Mouse (Mus musculus) kidney, embryonic 14.5 days (tissue): ENCODE results near the gene Iqschfp. TPM values are rescaled to one million over a fixed set of nuclear protein-coding genes. Genes with fewer than 3 reads are reported as not detected.
A peak's percentile ranks its signal among the peaks of the same experiment; 100 is the strongest.

Experiments
- ATAC-seq: fragments of 200-750 bp; cut with Nextera tagmentation; 2 replicates; pipeline ENCODE4 v1.8.0; 2017; ENCODE audit warnings: moderate number of reproducible peaks, mild to moderate bottlenecking, moderate TSS enrichment, moderate library complexity; ENCODE audit not compliant: low FRiP score, low TSS enrichment
- H3K27ac ChIP-seq: fragments of 300-500 bp; sonication (generic); 2 replicates; pipeline ENCODE4 v1.5.1; 2014; ENCODE audit warnings: low read depth, mild to moderate bottlenecking, low read length, moderate library complexity, mixed read lengths
- H3K27me3 ChIP-seq: fragments of 300-500 bp; sonication (generic); 2 replicates; pipeline ENCODE4 v1.6.1; 2014; ENCODE audit warnings: mild to moderate bottlenecking, low read length; ENCODE audit not compliant: control insufficient read depth, insufficient read depth
- H3K36me3 ChIP-seq: fragments of 300-500 bp; sonication (generic); 2 replicates; pipeline ENCODE4 v1.6.1; 2014; ENCODE audit warnings: low read length, mixed read lengths; ENCODE audit not compliant: control insufficient read depth, insufficient read depth
- H3K4me1 ChIP-seq: fragments of 300-500 bp; sonication (generic); 2 replicates; pipeline ENCODE4 v1.6.1; 2014; ENCODE audit warnings: low read length, mixed read lengths; ENCODE audit not compliant: control insufficient read depth, insufficient read depth
- H3K4me2 ChIP-seq: fragments of 300-500 bp; sonication (generic); replicated peaks from 2 replicates; pipeline ENCODE4 v1.6.1; 2014; ENCODE audit warnings: low read depth, mild to moderate bottlenecking, low read length
- H3K4me3 ChIP-seq: fragments of 300-500 bp; sonication (generic); 2 replicates; pipeline ENCODE4 v1.5.1; 2014; ENCODE audit warnings: mild to moderate bottlenecking, low read length
- H3K9ac ChIP-seq: fragments of 300-500 bp; sonication (generic); 2 replicates; pipeline ENCODE4 v1.6.1; 2014; ENCODE audit warnings: low read depth, mild to moderate bottlenecking, low read length, moderate library complexity
- H3K9me3 ChIP-seq: fragments of 300-500 bp; sonication (generic); 2 replicates; pipeline ENCODE4 v1.6.1; 2016; ENCODE audit warnings: low read length; ENCODE audit not compliant: control insufficient read depth
- WGBS: fragments of 180-500 bp; shearing (Covaris S2); extraction: QIAGEN DNeasy Blood & Tissue Kit; methylation state at CpG from one replicate; pipeline ENCODE4 v1.1.7; 2014; 5-methylcytosine and 5-hydroxymethylcytosine counted together
- polyA plus RNA-seq: library from polyadenylated mRNA; unstranded; fragments of >200 nt; fragmentation: Nextera tagmentation; extraction: Ambion mirVana; gene quantifications from 2 replicates; pipeline ENCODE4 v1.2.1, GENCODE M21; 2014

Gene Iqschfp
- polyA plus RNA-seq, 1 experiment from 2014 or later = not detected

DNA sequence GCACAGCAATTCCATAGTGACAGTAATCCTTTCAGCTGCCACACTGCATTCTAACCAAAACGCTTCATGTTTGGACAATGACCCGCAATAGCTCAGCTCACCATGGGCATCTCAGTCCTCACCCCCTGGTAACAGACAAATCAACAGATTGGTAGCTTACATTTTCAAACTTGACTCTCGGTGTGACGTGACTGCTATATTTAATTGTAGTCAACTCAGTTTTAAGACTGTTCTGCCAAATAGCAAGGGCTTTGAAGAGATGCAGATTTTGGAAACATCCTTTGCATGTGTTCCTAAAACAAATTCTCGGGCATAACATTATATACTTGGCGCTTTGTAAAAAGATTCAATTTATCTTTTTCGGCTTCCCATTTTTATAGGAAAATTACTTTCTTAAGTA is 404.7 kb downstream of the Iqschfp start:
- no peak overlapping the region for H3K9ac ChIP-seq
- 92% methylated on average over 7 of the region's 7 CpGs for WGBS
- H3K36me3 ChIP-seq = no peaks in the 10 kb centered on the region
- no peak overlapping the region for H3K27ac ChIP-seq
- no peak for ATAC-seq
- no peaks in the 10 kb centered on the region for H3K9me3 ChIP-seq
- H3K4me3 ChIP-seq = no peak overlapping the region
- H3K4me1 ChIP-seq = no peaks in the 10 kb centered on the region
- H3K4me2 ChIP-seq = no peak overlapping the region
- no peaks in the 10 kb centered on the region for H3K27me3 ChIP-seq

GRCm38 (mm10) chr3:68305647-68306046 is 413.6 kb downstream of the Iqschfp start:
- Histone ChIP-seq H3K4me3 (no peak overlapping the region), H3K4me2 (no peak overlapping the region), H3K36me3 (no peaks in the 10 kb centered on the region), H3K9ac (no peak overlapping the region), H3K9me3 (no peaks in the 10 kb centered on the region), H3K27ac (no peak overlapping the region), H3K27me3 (no peaks in the 10 kb centered on the region), H3K4me1 (no peaks in the 10 kb centered on the region)
- 19% methylated on average over 1 of the region's 1 CpGs for WGBS
- no peak for ATAC-seq

DNA sequence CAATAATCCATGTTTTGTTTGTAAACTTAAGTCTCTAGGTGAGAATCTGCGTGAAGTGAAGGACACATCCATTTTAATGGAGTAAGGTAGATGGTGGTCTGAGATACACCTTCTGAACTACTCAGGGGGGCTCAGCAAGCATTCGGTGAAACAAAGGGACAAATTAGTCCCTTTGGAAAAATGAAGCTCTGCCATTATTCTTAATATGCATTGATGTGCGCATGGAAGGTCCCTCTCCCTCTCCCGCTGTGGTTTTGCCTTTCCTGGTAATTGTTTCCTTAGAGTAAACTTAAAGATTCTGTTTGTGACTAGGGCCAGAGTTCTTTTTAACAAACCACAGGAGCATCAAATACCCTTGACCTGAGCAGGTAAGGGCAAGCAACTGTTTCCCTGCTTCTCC is 414.7 kb downstream of the Iqschfp start:
- Histone ChIP-seq H3K4me3 (no peak overlapping the region), H3K9ac (no peak overlapping the region), H3K4me2 (no peak overlapping the region), H3K27me3 (no peaks in the 10 kb centered on the region), H3K36me3 (no peaks in the 10 kb centered on the region), H3K9me3 (no peaks in the 10 kb centered on the region), H3K4me1 (no peaks in the 10 kb centered on the region), H3K27ac (no peak overlapping the region)
- ATAC-seq = no peak
- WGBS = 52% methylated on average over 4 of the region's 4 CpGs

GRCm38 (mm10) chr3:68325575-68325974 is 433.5 kb downstream of the Iqschfp start:
- no peaks in the 10 kb centered on the region for H3K27me3 ChIP-seq
- no peak overlapping the region for H3K27ac ChIP-seq
- no peaks in the 10 kb centered on the region for H3K9me3 ChIP-seq
- WGBS = 73% methylated on average over 6 of the region's 6 CpGs
- no peaks in the 10 kb centered on the region for H3K36me3 ChIP-seq
- no peak for ATAC-seq
- no peak overlapping the region for H3K9ac ChIP-seq
- H3K4me3 ChIP-seq = no peak overlapping the region
- H3K4me2 ChIP-seq = no peak overlapping the region
- H3K4me1 ChIP-seq = no peaks in the 10 kb centered on the region

DNA sequence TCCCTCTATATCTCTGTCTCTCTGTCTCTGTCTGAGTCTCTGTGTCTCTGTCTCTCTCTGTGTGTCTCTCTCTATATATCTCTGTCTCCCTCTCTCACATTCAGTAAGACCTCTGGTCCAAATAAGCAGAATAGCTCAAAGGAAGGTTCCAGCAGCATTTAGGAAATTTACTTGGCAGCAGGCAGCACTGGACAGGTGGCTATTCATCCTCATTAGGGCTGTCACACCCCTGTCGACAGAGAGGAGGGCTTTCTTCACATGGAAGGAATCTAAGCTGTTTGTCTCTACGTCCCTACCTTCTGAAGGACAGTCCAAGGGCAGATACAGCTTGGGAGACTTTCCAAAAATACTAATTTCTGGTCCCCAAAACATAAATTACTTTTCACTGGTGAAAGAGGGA is 440.5 kb downstream of the Iqschfp start:
- WGBS = 52% methylated on average over 2 of the region's 2 CpGs
- Histone ChIP-seq H3K9ac (no peak overlapping the region), H3K4me3 (no peak overlapping the region)

DNA sequence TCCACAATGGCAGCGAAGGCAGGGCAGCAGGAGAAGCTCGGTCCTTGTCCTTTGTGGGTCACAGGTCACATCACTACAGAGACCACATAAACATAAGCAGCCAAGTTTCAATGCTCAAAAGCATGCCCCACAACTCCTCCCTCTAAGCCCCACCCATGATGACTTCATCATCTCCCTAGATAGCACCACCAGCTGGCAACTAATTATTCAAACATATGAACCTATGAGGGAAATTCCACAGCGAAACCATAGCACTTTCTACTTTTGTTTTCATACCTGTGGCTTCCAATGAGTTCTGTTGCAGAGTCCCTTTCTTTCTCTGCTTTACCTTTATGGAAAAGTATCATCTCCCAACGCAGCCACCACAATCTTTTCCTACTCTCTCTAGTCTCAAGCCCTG is 443.5 kb downstream of the Iqschfp start:
- Histone ChIP-seq H3K4me1 (no peaks in the 10 kb centered on the region), H3K27me3 (no peaks in the 10 kb centered on the region), H3K27ac (no peak overlapping the region), H3K9ac (no peak overlapping the region), H3K9me3 (no peaks in the 10 kb centered on the region), H3K4me2 (no peak overlapping the region), H3K36me3 (no peaks in the 10 kb centered on the region), H3K4me3 (no peak overlapping the region)
- ATAC-seq = no peak
- 92% methylated on average over 4 of the region's 4 CpGs for WGBS

More for the DNA sequence above, 440.5 kb downstream of the Iqschfp start:
- H3K4me1 ChIP-seq = no peaks in the 10 kb centered on the region
- H3K4me2 ChIP-seq = no peak overlapping the region
- H3K27me3 ChIP-seq = no peaks in the 10 kb centered on the region
- no peaks in the 10 kb centered on the region for H3K36me3 ChIP-seq
- no peak overlapping the region for H3K27ac ChIP-seq
- ATAC-seq = no peak
- H3K9me3 ChIP-seq = no peaks in the 10 kb centered on the region

GRCm38 (mm10) chr3:68350624-68351023 is 458.6 kb downstream of the Iqschfp start:
- H3K4me1 ChIP-seq = peaks cover 5% of the 10 kb centered on the region; the same call in 1 of the 2 replicates
- no peaks in the 10 kb centered on the region for H3K27me3 ChIP-seq
- no peak overlapping the region for H3K9ac ChIP-seq
- no peak for ATAC-seq
- H3K27ac ChIP-seq = no peak overlapping the region
- no peak overlapping the region for H3K4me3 ChIP-seq
- 27% methylated on average over 6 of the region's 6 CpGs for WGBS
- H3K9me3 ChIP-seq = peaks cover 3% of the 10 kb centered on the region
- H3K4me2 ChIP-seq = no peak overlapping the region
- H3K36me3 ChIP-seq = no peaks in the 10 kb centered on the region

- Histone ChIP-seq H3K4me3 (no peak overlapping the region), H3K27ac (no peak overlapping the region), H3K27me3 (no peaks in the 10 kb centered on the region), H3K9me3 (peaks cover 3% of the 10 kb centered on the region), H3K4me1 (peaks cover 5% of the 10 kb centered on the region; the same call in 1 of the 2 replicates), H3K9ac (no peak overlapping the region), H3K36me3 (no peaks in the 10 kb centered on the region), H3K4me2 (no peak overlapping the region)
- WGBS = 17% methylated on average over 3 of the region's 3 CpGs
- ATAC-seq = peak; percentile 83; the same call in 1 of the 2 replicates
Observed at GRCm38 (mm10) chr3:68351461-68351860, 459.4 kb downstream of the Iqschfp start.

DNA sequence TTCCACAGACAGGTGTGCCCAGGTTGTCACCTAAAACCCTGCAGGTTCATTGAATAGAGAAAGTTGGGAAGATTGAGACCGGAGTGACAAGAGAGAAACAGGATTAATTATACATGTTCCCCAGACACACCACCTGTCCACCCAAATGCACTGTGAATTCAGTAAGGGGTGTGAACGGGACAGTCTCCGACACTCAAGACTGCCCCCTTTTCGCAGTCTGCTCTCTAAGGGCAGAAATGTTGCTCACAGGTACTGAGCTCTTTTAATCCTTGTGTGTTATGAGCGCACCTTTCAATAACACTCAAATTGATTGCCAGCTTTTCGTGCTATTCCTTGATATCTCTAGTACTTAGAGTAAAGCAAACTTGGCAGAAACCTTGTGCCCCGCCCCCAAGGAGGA is 460.9 kb downstream of the Iqschfp start:
- H3K4me1 ChIP-seq = peaks cover 5% of the 10 kb centered on the region; the same call in 1 of the 2 replicates
- no peak overlapping the region for H3K4me2 ChIP-seq
- no peak overlapping the region for H3K27ac ChIP-seq
- no peaks in the 10 kb centered on the region for H3K36me3 ChIP-seq
- ATAC-seq = no peak
- peaks cover 3% of the 10 kb centered on the region for H3K9me3 ChIP-seq
- no peaks in the 10 kb centered on the region for H3K27me3 ChIP-seq
- H3K9ac ChIP-seq = no peak overlapping the region
- 92% methylated on average over 7 of the region's 7 CpGs for WGBS
- H3K4me3 ChIP-seq = no peak overlapping the region
